Mouse (Mus musculus): ENCODE data around the gene Fzr1. TPM values are rescaled to one million over a fixed set of nuclear protein-coding genes. Genes with fewer than 3 reads are reported as not detected.

The Fzr1 gene
- total RNA-seq, 2 experiments from 2014 or later = 65.9 to 66.6 TPM

- DNase-seq (ENCODE audit: extremely low spot score in 1 of 2, low spot score in 1 of 2) = no peak
Observed at GRCm38 (mm10) chr10:81335393-81336340, 42.6 kb downstream of the Fzr1 start.

GRCm38 (mm10) chr10:81334324-81334723 lies 44.0 kb downstream of the Fzr1 start:
- no peak for DNase-seq (ENCODE audit: extremely low spot score in 1 of 2, low spot score in 1 of 2)

GRCm38 (mm10) chr10:81332277-81332676 lies 46.0 kb downstream of the Fzr1 start:
- no peak for DNase-seq (ENCODE audit: extremely low spot score in 1 of 2, low spot score in 1 of 2)

GRCm38 (mm10) chr10:81330007-81330406 lies 48.3 kb downstream of the Fzr1 start:
- DNase-seq (ENCODE audit: extremely low spot score in 1 of 2, low spot score in 1 of 2) = no peak

GRCm38 (mm10) chr10:81329194-81329975 lies 48.9 kb downstream of the Fzr1 start:
- DNase-seq (ENCODE audit: extremely low spot score in 1 of 2, low spot score in 1 of 2) = no peak

GRCm38 (mm10) chr10:81328386-81328785 lies 49.9 kb downstream of the Fzr1 start, which contains the start of gene Tbxa2r:
Gene Tbxa2r (plus strand): TSS chr10:81328731.
- no peak for DNase-seq (ENCODE audit: extremely low spot score in 1 of 2, low spot score in 1 of 2)

- no peak for DNase-seq (ENCODE audit: extremely low spot score in 1 of 2, low spot score in 1 of 2)
Observed at GRCm38 (mm10) chr10:81327959-81328358, 50.4 kb downstream of the Fzr1 start.

GRCm38 (mm10) chr10:81326858-81327257 lies 51.5 kb downstream of the Fzr1 start:
- DNase-seq (ENCODE audit: extremely low spot score in 1 of 2, low spot score in 1 of 2) = no peak

GRCm38 (mm10) chr10:81325781-81326180 lies 52.5 kb downstream of the Fzr1 start:
- DNase-seq (ENCODE audit: extremely low spot score in 1 of 2, low spot score in 1 of 2) = no peak

- DNase-seq (ENCODE audit: extremely low spot score in 1 of 2, low spot score in 1 of 2) = no peak
Observed at GRCm38 (mm10) chr10:81325176-81325575, 53.1 kb downstream of the Fzr1 start.

GRCm38 (mm10) chr10:81323791-81324530 lies 54.4 kb downstream of the Fzr1 start:
- no peak for DNase-seq (ENCODE audit: extremely low spot score in 1 of 2, low spot score in 1 of 2)

- no peak for DNase-seq (ENCODE audit: extremely low spot score in 1 of 2, low spot score in 1 of 2)
Observed at GRCm38 (mm10) chr10:81323141-81323775, 55.1 kb downstream of the Fzr1 start.

GRCm38 (mm10) chr10:81322444-81322843 lies 55.9 kb downstream of the Fzr1 start:
- no peak for DNase-seq (ENCODE audit: extremely low spot score in 1 of 2, low spot score in 1 of 2)

GRCm38 (mm10) chr10:81321436-81321835 lies 56.9 kb downstream of the Fzr1 start:
- no peak for DNase-seq (ENCODE audit: extremely low spot score in 1 of 2, low spot score in 1 of 2)

GRCm38 (mm10) chr10:81320550-81321347 lies 57.6 kb downstream of the Fzr1 start, which contains the start of gene Cactin:
Gene Cactin (plus strand): TSS chr10:81321103.
- peak; percentile 87 to 92 for DNase-seq (ENCODE audit: extremely low spot score in 1 of 2, low spot score in 1 of 2)

GRCm38 (mm10) chr10:81319741-81320549 lies 58.4 kb downstream of the Fzr1 start:
- DNase-seq (ENCODE audit: extremely low spot score in 1 of 2, low spot score in 1 of 2) = peak; percentile 47 to 76

GRCm38 (mm10) chr10:81319330-81319699 lies 59.0 kb downstream of the Fzr1 start:
- DNase-seq (ENCODE audit: extremely low spot score in 1 of 2, low spot score in 1 of 2) = no peak

GRCm38 (mm10) chr10:81318589-81319329 lies 59.6 kb downstream of the Fzr1 start:
- no peak for DNase-seq (ENCODE audit: extremely low spot score in 1 of 2, low spot score in 1 of 2)

Measured in layer of hippocampus, postnatal 25 days (tissue).